20 mouse cellular contexts compared by ENCODE assay signal in genomic region chr2:79552481-79552880, GRCm38 (mm10).
DNase-seq lines count a peak whose midpoint lies in the region; ATAC-seq and TF ChIP-seq lines count a peak whose summit lies in the region.
"Had no signal": no experiment of that assay in that cellular context is flagged by ENCODE, and none has a peak within 500 bp of the region (broad histone marks: within the 10 kb centered on the region; RNA-seq: fewer than 3 reads in every experiment).

No protein-coding gene starts in this region.

- H3K27me3 ChIP-seq in forebrain, embryonic 14.5 days (replicated peaks; ENCODE audit: control insufficient read depth, insufficient read depth, low read length): no peaks in the 10 kb centered on the region
- H3K27me3 ChIP-seq in forebrain, embryonic 11.5 days (ENCODE audit: control insufficient read depth, insufficient read depth, low read length): no peaks in the 10 kb centered on the region
- H3K27me3 ChIP-seq in hindbrain, postnatal 0 days (ENCODE audit: insufficient read depth, low read length): no peaks in the 10 kb centered on the region
- H3K27me3 ChIP-seq in hindbrain, embryonic 14.5 days (ENCODE audit: control insufficient read depth, insufficient read depth, low read length): no peaks in the 10 kb centered on the region
- no peaks in the 10 kb centered on the region for H3K27me3 ChIP-seq in liver, embryonic 11.5 days (replicated peaks; ENCODE audit: control insufficient read depth, insufficient read depth, low read length)
- H3K27me3 ChIP-seq: heart, embryonic 12.5 days; hindbrain, embryonic 15.5 days had no signal

- 44% methylated on average over 5 of the region's 5 CpGs for WGBS in forebrain, embryonic 14.5 days
- WGBS in forebrain, embryonic 11.5 days: 74% methylated on average over 5 of the region's 5 CpGs
- WGBS in hindbrain, postnatal 0 days: 56% methylated on average over 5 of the region's 5 CpGs
- WGBS in hindbrain, embryonic 14.5 days: 74% methylated on average over 5 of the region's 5 CpGs
- WGBS in liver, embryonic 11.5 days: 83% methylated on average over 5 of the region's 5 CpGs

- H3K4me3 ChIP-seq in forebrain, embryonic 14.5 days (ENCODE audit: low read depth, low read length): no peak overlapping the region
- H3K4me3 ChIP-seq in forebrain, embryonic 11.5 days (ENCODE audit: low read depth, low read length): no peak overlapping the region
- no peak overlapping the region for H3K4me3 ChIP-seq in hindbrain, postnatal 0 days (ENCODE audit: low read length)
- no peak overlapping the region for H3K4me3 ChIP-seq in hindbrain, embryonic 14.5 days (replicated peaks; ENCODE audit: low read length)
- no peak overlapping the region for H3K4me3 ChIP-seq in liver, embryonic 11.5 days (ENCODE audit: low read depth, low read length)
- H3K4me3 ChIP-seq: embryonic facial prominence, embryonic 10.5 days; heart, adult 2 months; heart, embryonic 12.5 days; hindbrain, embryonic 10.5 days; hindbrain, embryonic 15.5 days had no signal

- no peak overlapping the region for H3K27ac ChIP-seq in forebrain, embryonic 14.5 days (ENCODE audit: low read depth, low read length)
- no peak overlapping the region for H3K27ac ChIP-seq in forebrain, embryonic 11.5 days (ENCODE audit: low read depth, low read length)
- 0 out of 2 replicates have a peak overlapping the region, but pooled peaks have one; percentile 11 for H3K27ac ChIP-seq in hindbrain, postnatal 0 days
- H3K27ac ChIP-seq in hindbrain, embryonic 14.5 days: no peak overlapping the region
- no peak overlapping the region for H3K27ac ChIP-seq in liver, embryonic 11.5 days (ENCODE audit: low read depth, low read length)
- H3K27ac ChIP-seq: embryonic facial prominence, embryonic 10.5 days; heart, adult 2 months; hindbrain, embryonic 10.5 days; hindbrain, embryonic 15.5 days had no signal

- no peak for TF ChIP-seq CTCF in hindbrain, postnatal 0 days (IDR thresholded peaks at IDR 0.05; ENCODE audit: low read depth)

- peaks cover 4% of the 10 kb centered on the region; the same call in 1 of the 2 replicates for H3K4me1 ChIP-seq in forebrain, embryonic 14.5 days (ENCODE audit: control insufficient read depth, insufficient read depth, low read length)
- no peaks in the 10 kb centered on the region for H3K4me1 ChIP-seq in forebrain, embryonic 11.5 days (replicated peaks; ENCODE audit: control insufficient read depth, insufficient read depth, low read length)
- no peaks in the 10 kb centered on the region for H3K4me1 ChIP-seq in hindbrain, postnatal 0 days (ENCODE audit: insufficient read depth, low read length)
- H3K4me1 ChIP-seq in hindbrain, embryonic 14.5 days (replicated peaks; ENCODE audit: control insufficient read depth, insufficient read depth, low read length): no peaks in the 10 kb centered on the region
- no peaks in the 10 kb centered on the region for H3K4me1 ChIP-seq in liver, embryonic 11.5 days (replicated peaks; ENCODE audit: control insufficient read depth, insufficient read depth, low read length)
- H3K4me1 ChIP-seq: embryonic facial prominence, embryonic 10.5 days; hindbrain, embryonic 10.5 days; hindbrain, embryonic 15.5 days had no signal

- no peak for ATAC-seq in forebrain, embryonic 14.5 days
- ATAC-seq in forebrain, embryonic 11.5 days (replicated peaks; ENCODE audit: low FRiP score): no peak
- ATAC-seq in hindbrain, postnatal 0 days: no peak
- ATAC-seq in hindbrain, embryonic 14.5 days (ENCODE audit: low FRiP score): no peak
- no peak for ATAC-seq in liver, embryonic 11.5 days (replicated peaks; ENCODE audit: low FRiP score)
- ATAC-seq: CD4-positive, CD25-positive, alpha-beta regulatory T cell, adult 4 months; inflammation-experienced regulatory T-cells, adult 6 months had no signal

- no peaks in the 10 kb centered on the region for H3K36me3 ChIP-seq in forebrain, embryonic 14.5 days (ENCODE audit: control insufficient read depth, insufficient read depth, low read length)
- no peaks in the 10 kb centered on the region for H3K36me3 ChIP-seq in forebrain, embryonic 11.5 days (ENCODE audit: control insufficient read depth, insufficient read depth, low read length)
- H3K36me3 ChIP-seq in hindbrain, postnatal 0 days (ENCODE audit: insufficient read depth, low read length): no peaks in the 10 kb centered on the region
- no peaks in the 10 kb centered on the region for H3K36me3 ChIP-seq in hindbrain, embryonic 14.5 days (replicated peaks; ENCODE audit: control insufficient read depth, insufficient read depth)
- no peaks in the 10 kb centered on the region for H3K36me3 ChIP-seq in liver, embryonic 11.5 days (ENCODE audit: control insufficient read depth, insufficient read depth, low read length)
- H3K36me3 ChIP-seq: embryonic facial prominence, embryonic 10.5 days; G1E; heart, embryonic 12.5 days; hindbrain, embryonic 10.5 days; hindbrain, embryonic 15.5 days had no signal

- H3K9me3 ChIP-seq in forebrain, embryonic 14.5 days (replicated peaks; ENCODE audit: control insufficient read depth, low read length): no peaks in the 10 kb centered on the region
- H3K9me3 ChIP-seq in forebrain, embryonic 11.5 days (ENCODE audit: control insufficient read depth, low read length): no peaks in the 10 kb centered on the region
- no peaks in the 10 kb centered on the region for H3K9me3 ChIP-seq in hindbrain, postnatal 0 days (ENCODE audit: low read length)
- no peaks in the 10 kb centered on the region for H3K9me3 ChIP-seq in hindbrain, embryonic 14.5 days (ENCODE audit: control insufficient read depth, low read length)
- no peaks in the 10 kb centered on the region for H3K9me3 ChIP-seq in liver, embryonic 11.5 days (ENCODE audit: control insufficient read depth, low read length)
- H3K9me3 ChIP-seq: embryonic facial prominence, embryonic 10.5 days; G1E; heart, embryonic 12.5 days; hindbrain, embryonic 10.5 days; hindbrain, embryonic 15.5 days had no signal

- peak; percentile 51 for DNase-seq in forebrain, embryonic 14.5 days (ENCODE audit: low spot score)
- no peak for DNase-seq in forebrain, embryonic 11.5 days (ENCODE audit: low spot score)
- no peak for DNase-seq in hindbrain, postnatal 0 days (ENCODE audit: low spot score)
- no peak for DNase-seq in hindbrain, embryonic 14.5 days (ENCODE audit: low spot score)
- DNase-seq in left cerebral cortex, adult 11 months (ENCODE audit: low spot score): peak; percentile 13
- DNase-seq in left cerebral cortex, adult 8-10 months (ENCODE audit: low spot score in 2 of 2): no peak
- DNase-seq in liver, embryonic 11.5 days (ENCODE audit: low spot score): no peak
- DNase-seq: adrenal gland, postnatal 14 days; B cell, adult 2 months; cerebellum, adult 2 months; cerebellum, postnatal 10 days; gastrocnemius, postnatal 14 days; heart, adult 2 months had no signal

- H3K4me2 ChIP-seq in forebrain, embryonic 14.5 days (ENCODE audit: low read length): no peak overlapping the region
- H3K4me2 ChIP-seq in forebrain, embryonic 11.5 days (ENCODE audit: low read depth, low read length, severe bottlenecking): no peak overlapping the region
- H3K4me2 ChIP-seq in hindbrain, postnatal 0 days (ENCODE audit: low read depth, low read length): no peak overlapping the region
- H3K4me2 ChIP-seq in hindbrain, embryonic 14.5 days (replicated peaks): no peak overlapping the region
- H3K4me2 ChIP-seq in liver, embryonic 11.5 days: no peak overlapping the region
- H3K4me2 ChIP-seq: heart, embryonic 12.5 days; hindbrain, embryonic 15.5 days had no signal

- no peak overlapping the region for H3K9ac ChIP-seq in forebrain, embryonic 14.5 days (ENCODE audit: low read length)
- H3K9ac ChIP-seq in forebrain, embryonic 11.5 days (ENCODE audit: low read length): no peak overlapping the region
- no peak overlapping the region for H3K9ac ChIP-seq in hindbrain, postnatal 0 days (replicated peaks; ENCODE audit: low read length)
- H3K9ac ChIP-seq in hindbrain, embryonic 14.5 days: no peak overlapping the region
- no peak overlapping the region for H3K9ac ChIP-seq in liver, embryonic 11.5 days (ENCODE audit: low read depth, low read length)
- H3K9ac ChIP-seq: heart, embryonic 12.5 days; hindbrain, embryonic 15.5 days had no signal

Comparison
In these comparisons a context has a peak if more than half of its experiments do, and no peak if none do; other contexts are left out.
1. DNase-seq: peak in forebrain, embryonic 14.5 days (single experiment) and left cerebral cortex, adult 11 months (single experiment); none in forebrain, embryonic 11.5 days (single experiment), hindbrain, postnatal 0 days (single experiment), hindbrain, embryonic 14.5 days (single experiment), left cerebral cortex, adult 8-10 months (0 of 2) and liver, embryonic 11.5 days (single experiment).